Mouse (Mus musculus): ENCODE data around the gene Gal3st1.
"Not testable (repeated sequence)": the region's sequence is repeated elsewhere in the genome, so short reads cannot be mapped to it uniquely, and the experiment has no call there.

Gene Gal3st1

GRCm38 (mm10) chr11:3983291-3983862 is at the start of gene Gal3st1:
Gene Gal3st1 (plus strand): TSS chr11:3983636.
- no peak for DNase-seq (ENCODE audit: low spot score in 2 of 2)

GRCm38 (mm10) chr11:3933756-3934285 is 49.6 kb upstream of the Gal3st1 start:
- no peak for DNase-seq (ENCODE audit: low spot score in 2 of 2)

- no peak for DNase-seq (ENCODE audit: low spot score in 2 of 2)
These were observed 48.3 kb upstream of the Gal3st1 start for GRCm38 (mm10) chr11:3935135-3935534.

- no peak for DNase-seq (ENCODE audit: low spot score in 2 of 2)
These were observed 47.1 kb upstream of the Gal3st1 start for GRCm38 (mm10) chr11:3936318-3936717.

GRCm38 (mm10) chr11:3937321-3937874 is 46.0 kb upstream of the Gal3st1 start:
- DNase-seq (ENCODE audit: low spot score in 2 of 2): no peak

GRCm38 (mm10) chr11:3941371-3941770 is 42.1 kb upstream of the Gal3st1 start:
- DNase-seq (ENCODE audit: low spot score in 2 of 2): no peak

- DNase-seq (ENCODE audit: low spot score in 2 of 2): no peak
These were observed 37.0 kb upstream of the Gal3st1 start for GRCm38 (mm10) chr11:3946386-3946785.

- not testable (repeated sequence) for DNase-seq (ENCODE audit: low spot score in 2 of 2)
These were observed 28.6 kb upstream of the Gal3st1 start for GRCm38 (mm10) chr11:3954876-3955275.

- DNase-seq (ENCODE audit: low spot score in 2 of 2): not testable (repeated sequence)
These were observed 28.1 kb upstream of the Gal3st1 start for GRCm38 (mm10) chr11:3955371-3955770.

- no peak for DNase-seq (ENCODE audit: low spot score in 2 of 2)
These were observed 22.5 kb upstream of the Gal3st1 start for GRCm38 (mm10) chr11:3960901-3961300.

GRCm38 (mm10) chr11:3961761-3962160 is 21.7 kb upstream of the Gal3st1 start:
- DNase-seq (ENCODE audit: low spot score in 2 of 2): no peak

GRCm38 (mm10) chr11:3963155-3963554 is 20.3 kb upstream of the Gal3st1 start:
- no peak for DNase-seq (ENCODE audit: low spot score in 2 of 2)

GRCm38 (mm10) chr11:3963610-3964415 is 19.6 kb upstream of the Gal3st1 start, which contains the start of gene Pes1:
Gene Pes1 (plus strand): TSS chr11:3963975.
- DNase-seq (ENCODE audit: low spot score in 2 of 2): peak; percentile 82 to 92

GRCm38 (mm10) chr11:3964416-3965172 is 18.8 kb upstream of the Gal3st1 start:
- no peak for DNase-seq (ENCODE audit: low spot score in 2 of 2)

- DNase-seq (ENCODE audit: low spot score in 2 of 2): no peak
These were observed 13.6 kb upstream of the Gal3st1 start for GRCm38 (mm10) chr11:3969837-3970236.

- DNase-seq (ENCODE audit: low spot score in 2 of 2): no peak
These were observed 13.1 kb upstream of the Gal3st1 start for GRCm38 (mm10) chr11:3970361-3970760.

- DNase-seq (ENCODE audit: low spot score in 2 of 2): no peak
These were observed 10.4 kb upstream of the Gal3st1 start for GRCm38 (mm10) chr11:3973081-3973480.

GRCm38 (mm10) chr11:3974311-3974710 is 9.1 kb upstream of the Gal3st1 start:
- no peak for DNase-seq (ENCODE audit: low spot score in 2 of 2)

GRCm38 (mm10) chr11:3976678-3977077 is 6.8 kb upstream of the Gal3st1 start, which contains the start of gene 4930556J24Rik:
Gene 4930556J24Rik (minus strand): TSS chr11:3976778.
- no peak for DNase-seq (ENCODE audit: low spot score in 2 of 2)

GRCm38 (mm10) chr11:3978421-3978820 is 5.0 kb upstream of the Gal3st1 start:
- DNase-seq (ENCODE audit: low spot score in 2 of 2): no peak

GRCm38 (mm10) chr11:3981536-3981935 is 1.9 kb upstream of the Gal3st1 start:
- DNase-seq (ENCODE audit: low spot score in 2 of 2): no peak

All from heart, adult 9 months (tissue).